Mouse (Mus musculus): Measurements from ENCODE around the gene Mindy4. TPM values are rescaled to one million over a fixed set of nuclear protein-coding genes. Genes with fewer than 3 reads are reported as not detected.

The Mindy4 gene
- total RNA-seq, 2 experiments from 2014 or later = 10.4 to 10.5 TPM

DNA sequence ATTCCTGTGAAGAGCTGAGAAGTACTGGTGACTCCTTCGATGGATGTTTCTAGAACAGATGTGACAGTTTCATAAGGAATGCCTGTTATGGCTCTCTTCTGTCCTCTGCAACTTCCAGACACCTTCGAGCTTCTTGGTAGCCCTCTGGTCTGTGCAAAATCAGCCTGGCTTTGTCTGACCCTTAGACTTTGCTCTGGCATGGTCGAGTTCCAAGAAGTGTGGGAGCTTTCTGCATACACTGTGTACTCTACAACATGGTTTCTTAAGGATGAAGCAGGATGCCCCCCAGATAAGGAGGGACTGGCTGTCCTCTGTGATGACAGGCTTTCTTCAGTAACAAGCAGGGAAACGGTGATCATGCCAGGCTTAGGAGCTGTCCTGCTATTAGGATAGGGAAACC, 125.0 kb downstream of the Mindy4 start:
- no peak for DNase-seq (ENCODE audit: low spot score in 2 of 2)
- intact Hi-C loops (cut with DNase I) = no loop called here

DNA sequence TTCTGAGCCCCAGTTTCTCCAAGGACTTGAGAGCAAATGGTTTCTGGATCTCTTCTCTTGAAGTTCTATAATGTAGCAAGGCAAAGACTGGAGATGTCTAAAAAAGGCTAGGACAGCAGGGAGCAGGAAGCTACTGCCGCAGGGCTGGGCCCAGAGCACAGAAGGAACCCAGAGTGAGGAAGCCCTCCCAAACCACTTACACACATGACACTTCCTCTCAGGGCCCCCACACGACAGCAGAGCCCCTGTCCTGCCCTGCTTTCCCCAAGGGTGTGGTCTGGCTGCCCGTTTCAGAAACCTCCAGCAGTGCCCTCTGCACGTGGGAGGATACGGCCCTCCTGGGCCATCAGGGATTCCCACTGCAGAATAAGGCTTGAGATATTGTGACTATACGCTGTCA, 128.1 kb downstream of the Mindy4 start:
- intact Hi-C loops (cut with DNase I) = no loop called here
- DNase-seq (ENCODE audit: low spot score in 2 of 2) = no peak

DNA sequence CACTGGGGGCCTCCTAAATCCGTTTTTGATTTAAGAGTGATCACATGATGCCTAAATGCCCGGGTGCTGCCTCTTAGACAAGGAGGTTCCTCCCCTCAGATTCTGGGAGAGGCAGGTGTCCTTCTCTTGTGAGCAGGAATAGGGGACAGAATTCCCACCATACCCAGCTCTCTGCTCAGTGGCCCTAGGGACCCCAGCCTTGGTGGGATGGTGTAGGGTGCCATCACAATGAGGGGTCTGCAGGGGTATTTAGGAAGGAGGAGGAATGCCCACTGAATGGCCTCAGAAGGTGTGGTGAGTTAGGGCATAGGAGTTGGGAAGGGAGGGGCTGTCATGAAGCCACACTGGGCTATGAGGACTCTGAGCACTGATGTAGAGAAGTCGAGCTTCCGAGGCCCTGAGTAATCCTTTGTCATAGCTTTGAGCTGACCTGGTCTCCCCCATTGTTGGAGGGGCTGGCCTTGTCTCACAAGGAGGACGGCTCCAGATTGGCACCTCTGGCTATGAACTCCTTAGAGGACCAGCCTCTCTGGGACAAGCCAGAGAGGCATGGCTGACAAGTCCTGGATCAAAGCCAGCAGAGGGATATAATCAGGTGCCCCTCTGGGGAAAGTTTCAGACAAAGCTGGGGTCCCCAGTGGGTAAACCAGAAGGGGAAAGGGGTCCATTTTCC, 129.1 kb downstream of the Mindy4 start:
- intact Hi-C loops (cut with DNase I) = no loop called here
- no peak for DNase-seq (ENCODE audit: low spot score in 2 of 2)

DNA sequence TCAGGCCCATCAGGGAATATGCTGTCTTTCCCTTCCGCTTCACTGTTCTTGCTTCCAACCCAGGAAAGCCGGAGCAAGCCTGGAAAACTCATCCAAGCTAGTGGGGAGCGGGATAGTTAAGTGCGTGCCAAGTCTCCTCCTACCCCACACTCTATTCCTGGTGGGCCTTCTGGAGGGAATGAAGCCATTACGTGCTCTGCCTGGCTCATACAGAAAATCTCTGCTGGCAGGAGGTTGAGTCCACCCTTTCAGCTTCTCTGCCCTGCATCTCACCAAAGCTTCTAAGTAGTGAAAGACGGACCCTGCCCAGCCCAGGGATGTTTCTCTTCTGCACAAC, 129.6 kb downstream of the Mindy4 start:
- no peak for DNase-seq (ENCODE audit: low spot score in 2 of 2)

DNA sequence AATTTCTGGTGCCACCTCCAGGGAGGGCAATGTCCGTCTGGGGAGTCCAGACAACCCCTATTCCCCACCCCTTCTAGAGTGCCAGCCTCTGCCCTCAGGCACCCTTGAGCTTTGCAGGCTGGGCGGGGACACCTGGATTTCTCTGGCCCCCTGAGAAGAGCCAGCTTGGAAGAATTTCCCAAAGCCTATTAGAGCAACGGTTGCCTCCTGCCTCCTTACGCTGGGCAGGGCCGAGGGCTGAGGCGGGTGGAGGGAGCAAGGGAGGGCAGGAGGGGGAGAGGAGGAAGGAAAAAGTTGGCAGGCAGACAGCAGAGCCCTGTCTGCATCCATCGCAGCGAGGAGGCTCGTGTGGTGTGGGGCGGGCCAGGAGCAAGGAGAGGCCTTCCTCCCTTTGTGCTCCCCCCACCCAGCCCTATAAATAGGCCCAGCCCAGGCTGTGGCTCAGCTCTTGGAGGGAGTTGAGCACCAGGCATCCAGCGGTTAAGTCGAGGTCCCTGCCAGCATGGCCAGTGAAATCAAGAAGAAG, 132.9 kb downstream of the Mindy4 start, which contains the start of gene Aqp1:
Gene Aqp1, plus strand, starts transcription at position 444 of the 526 bp plus-strand sequence.
- intact Hi-C loops (cut with DNase I) = no loop called here
- no peak for DNase-seq (ENCODE audit: low spot score in 2 of 2)

More for the DNA sequence above, 129.6 kb downstream of the Mindy4 start:
- intact Hi-C loops (cut with DNase I) = no loop called here

DNA sequence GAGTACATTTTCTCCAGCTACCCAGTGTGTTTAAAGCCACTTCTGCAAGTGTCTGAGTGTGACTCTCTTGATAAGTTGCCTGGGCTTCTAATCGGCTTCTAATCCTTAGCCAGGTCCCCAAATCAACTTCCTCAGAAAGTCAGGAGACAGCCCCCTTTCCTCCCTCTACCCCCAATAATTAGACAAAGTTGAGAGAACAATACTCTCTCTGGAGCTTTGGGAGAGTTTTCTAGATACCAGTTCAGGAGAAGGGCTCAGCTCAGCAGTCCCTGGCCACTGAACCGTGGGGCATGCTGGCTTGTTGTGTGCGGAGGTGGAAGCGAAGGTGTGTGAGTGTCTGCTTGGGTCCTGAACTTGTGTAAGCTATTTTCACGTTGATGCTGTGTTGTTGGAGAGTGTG, 134.1 kb downstream of the Mindy4 start:
- DNase-seq (ENCODE audit: low spot score in 2 of 2) = no peak
- intact Hi-C loops (cut with DNase I) = no loop called here

DNA sequence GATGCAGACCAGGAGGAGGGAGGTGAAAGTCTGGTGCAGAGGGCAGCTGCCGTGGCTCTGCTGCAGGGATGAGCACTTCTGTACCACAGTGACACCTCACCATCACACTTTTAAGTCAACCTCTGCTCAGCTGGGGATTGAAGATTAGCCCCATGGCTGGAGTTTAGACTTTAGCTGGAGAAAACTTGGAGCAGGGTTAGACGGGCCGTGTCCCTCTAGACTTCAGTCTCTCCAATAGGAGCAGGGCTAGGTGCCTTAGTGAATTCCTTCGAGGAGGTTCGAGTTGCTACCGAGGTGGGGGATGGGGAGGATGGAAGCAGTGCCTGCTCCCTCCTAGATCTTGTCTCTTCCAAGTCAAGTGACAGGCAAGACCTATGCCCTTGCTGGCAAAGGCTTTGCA, 134.9 kb downstream of the Mindy4 start:
- no peak for DNase-seq (ENCODE audit: low spot score in 2 of 2)
- intact Hi-C loops (cut with DNase I) = no loop called here

DNA sequence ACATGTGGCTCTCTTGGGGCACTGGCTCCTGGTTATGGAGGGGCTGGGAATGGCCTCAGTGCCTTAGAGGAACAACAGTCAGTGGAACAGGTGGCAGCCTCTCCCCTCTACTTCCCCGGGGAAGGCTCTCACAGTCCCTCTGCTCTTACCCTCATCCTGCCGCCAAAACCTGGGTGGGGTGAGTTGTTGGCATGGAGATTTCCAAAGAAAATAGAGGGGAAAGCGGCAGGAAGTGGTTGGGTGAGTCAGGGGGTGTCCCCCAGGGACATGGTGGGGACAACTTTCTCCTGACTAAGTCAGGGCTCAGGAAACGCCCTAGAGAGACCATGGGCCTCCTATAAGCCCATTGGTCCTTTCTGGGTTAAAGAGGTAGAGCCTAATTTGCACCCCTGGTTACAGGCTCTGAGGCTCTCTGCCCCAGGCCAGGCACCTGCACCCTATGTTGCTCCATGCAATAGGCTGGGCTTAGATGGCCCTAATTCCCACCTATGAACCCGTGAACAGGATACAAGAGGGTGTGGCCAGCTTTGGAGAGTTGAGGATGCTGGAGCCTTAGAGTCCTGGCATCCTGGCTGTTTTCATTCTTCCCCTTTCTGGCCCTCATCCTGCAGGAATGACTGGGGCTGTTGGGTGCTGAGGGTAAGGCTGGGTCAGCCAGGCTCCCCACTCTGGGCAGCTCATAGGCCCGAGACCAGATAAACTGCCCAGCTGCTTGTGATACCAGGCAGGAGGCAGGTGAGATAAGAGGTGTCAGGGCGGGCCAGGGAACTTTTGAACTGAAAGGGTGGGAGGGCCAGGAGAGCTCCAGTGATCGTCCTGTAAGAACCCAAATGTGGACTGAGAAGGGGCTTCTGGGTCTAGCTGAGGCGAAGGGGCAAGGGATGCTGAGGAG, 136.0 kb downstream of the Mindy4 start:
- intact Hi-C loops (cut with DNase I) = no loop called here
- no peak for DNase-seq (ENCODE audit: low spot score in 2 of 2)

DNA sequence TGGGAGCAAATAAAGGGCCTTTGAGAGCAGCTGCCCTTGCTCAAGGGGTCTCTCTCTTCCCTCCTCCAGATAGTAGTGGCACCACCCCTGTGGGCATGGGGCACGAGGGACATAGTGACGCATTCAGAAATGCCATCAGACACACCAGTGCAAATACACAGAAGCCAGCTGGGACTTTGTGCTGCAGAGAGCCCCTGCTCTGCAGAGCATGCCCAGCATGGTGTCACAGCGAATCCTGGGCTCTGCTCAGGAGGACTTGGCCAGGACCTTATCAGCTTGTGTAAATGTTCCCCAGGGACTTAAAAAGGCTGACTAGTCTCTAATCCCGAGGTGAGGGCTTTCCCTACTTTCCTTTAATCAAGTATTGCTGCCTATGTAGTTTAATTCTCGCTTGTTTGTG, 138.5 kb downstream of the Mindy4 start:
- intact Hi-C loops (cut with DNase I) = no loop called here
- no peak for DNase-seq (ENCODE audit: low spot score in 2 of 2)

DNA sequence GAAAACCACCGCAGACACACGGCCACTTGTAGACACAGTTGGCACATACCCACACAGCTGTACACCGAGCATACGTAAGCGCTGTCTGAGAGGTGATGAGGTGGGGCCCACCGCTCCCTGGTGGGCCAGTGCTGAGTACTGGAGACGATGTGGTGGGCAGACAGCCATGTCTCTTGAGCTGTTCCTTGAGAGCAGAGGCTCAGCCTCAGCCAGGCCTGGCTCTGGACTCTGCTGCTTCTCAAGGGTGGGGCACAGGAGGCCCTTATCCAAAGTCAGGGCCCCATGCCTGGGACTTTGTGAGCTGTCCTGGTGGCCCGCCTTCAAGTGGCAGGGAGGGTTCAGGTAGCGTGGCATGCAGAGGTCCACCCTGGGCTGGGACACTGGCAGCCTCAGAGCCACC, 139.1 kb downstream of the Mindy4 start:
- no peak for DNase-seq (ENCODE audit: low spot score in 2 of 2)
- intact Hi-C loops (cut with DNase I) = no loop called here

DNA sequence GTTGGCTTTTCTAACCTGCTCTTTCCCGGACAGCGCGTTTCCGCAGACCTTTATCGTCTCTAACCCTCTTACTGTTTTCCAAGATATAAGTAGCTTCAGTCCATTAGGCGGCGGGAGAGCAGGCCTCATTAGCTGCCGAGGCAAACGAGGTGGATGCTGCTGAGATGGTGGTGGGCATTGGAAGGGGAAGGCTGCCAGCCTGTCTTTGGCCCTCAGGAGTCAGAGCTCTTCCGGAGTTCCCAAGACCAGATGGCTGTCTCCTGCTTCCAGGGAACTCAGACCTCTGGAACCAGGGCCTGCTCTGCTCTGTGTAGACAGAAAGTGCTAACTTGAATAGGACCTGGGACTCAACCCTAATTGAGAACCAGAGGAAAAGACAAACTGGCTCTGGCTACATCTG, 140.3 kb downstream of the Mindy4 start:
- intact Hi-C loops (cut with DNase I) = no loop called here
- DNase-seq (ENCODE audit: low spot score in 2 of 2) = no peak

DNA sequence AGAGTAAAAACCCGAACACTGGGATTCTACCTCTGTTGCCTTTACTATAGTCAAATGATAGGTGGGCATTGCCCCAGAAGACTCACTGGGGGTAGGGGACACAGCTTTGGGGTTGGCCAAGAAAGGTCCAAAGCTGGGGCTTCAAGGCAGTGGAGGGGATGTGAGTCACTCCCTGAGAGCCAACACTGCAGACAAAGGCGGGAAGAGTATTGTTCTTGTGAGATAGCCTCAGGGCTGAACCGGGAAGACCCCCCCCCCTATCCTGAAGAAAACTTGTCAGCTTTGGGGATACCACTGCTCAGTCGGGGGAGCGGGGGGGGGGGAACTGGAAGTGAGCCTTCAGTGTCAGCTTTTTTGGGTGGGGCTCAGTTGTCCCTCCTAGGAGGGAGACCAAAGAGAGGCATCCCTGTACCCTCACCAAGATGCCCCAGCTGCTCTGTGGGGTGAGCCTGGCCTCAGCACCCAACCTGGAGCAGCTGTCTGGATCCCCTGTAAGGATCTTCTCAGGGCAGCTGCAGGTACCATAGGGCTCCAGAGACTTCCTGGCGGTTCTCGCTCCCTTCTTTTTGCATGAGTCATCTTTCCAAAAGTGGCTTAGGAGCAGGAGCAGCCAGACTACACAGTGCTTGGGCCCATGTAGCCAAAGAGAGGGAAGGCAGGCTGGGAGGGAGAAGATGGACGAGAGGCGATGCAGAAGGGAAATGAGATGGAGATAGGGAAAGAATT, 141.3 kb downstream of the Mindy4 start:
- intact Hi-C loops (cut with DNase I) = no loop called here
- DNase-seq (ENCODE audit: low spot score in 2 of 2) = peak in 1 of 2 experiments; percentile 30

DNA sequence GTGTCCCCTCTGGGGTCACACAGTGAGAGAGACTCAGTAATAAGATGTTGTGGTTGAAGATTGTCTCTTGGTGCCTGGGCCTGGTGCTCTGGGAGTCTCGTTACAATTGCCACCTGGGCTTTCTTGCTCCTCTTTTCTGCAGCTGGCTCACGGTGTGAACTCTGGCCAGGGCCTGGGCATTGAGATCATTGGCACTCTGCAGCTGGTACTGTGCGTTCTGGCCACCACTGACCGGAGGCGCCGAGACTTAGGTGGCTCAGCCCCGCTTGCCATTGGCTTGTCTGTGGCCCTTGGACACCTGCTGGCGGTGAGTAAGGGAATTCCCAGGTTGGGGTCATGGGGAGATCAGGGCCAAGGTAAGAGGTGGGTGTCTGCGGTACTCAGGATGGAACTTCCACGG, 142.1 kb downstream of the Mindy4 start:
- intact Hi-C loops (cut with DNase I) = no loop called here
- DNase-seq (ENCODE audit: low spot score in 2 of 2) = no peak

DNA sequence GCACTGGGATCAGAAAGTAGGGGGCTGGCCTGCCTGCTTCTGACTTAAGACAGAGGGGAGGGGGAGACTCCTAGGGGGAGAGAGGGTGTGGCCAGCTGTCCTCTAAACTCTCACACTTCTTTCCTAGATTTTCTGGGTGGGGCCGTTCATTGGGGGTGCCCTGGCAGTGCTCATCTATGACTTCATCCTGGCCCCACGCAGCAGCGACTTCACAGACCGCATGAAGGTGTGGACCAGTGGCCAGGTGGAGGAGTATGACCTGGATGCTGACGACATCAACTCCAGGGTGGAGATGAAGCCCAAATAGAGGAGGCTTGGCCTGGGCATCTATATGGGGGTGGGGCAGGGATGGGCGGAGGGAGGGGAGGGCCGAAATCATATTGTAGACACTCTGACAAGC, 143.3 kb downstream of the Mindy4 start:
- intact Hi-C loops (cut with DNase I) = no loop called here

DNA sequence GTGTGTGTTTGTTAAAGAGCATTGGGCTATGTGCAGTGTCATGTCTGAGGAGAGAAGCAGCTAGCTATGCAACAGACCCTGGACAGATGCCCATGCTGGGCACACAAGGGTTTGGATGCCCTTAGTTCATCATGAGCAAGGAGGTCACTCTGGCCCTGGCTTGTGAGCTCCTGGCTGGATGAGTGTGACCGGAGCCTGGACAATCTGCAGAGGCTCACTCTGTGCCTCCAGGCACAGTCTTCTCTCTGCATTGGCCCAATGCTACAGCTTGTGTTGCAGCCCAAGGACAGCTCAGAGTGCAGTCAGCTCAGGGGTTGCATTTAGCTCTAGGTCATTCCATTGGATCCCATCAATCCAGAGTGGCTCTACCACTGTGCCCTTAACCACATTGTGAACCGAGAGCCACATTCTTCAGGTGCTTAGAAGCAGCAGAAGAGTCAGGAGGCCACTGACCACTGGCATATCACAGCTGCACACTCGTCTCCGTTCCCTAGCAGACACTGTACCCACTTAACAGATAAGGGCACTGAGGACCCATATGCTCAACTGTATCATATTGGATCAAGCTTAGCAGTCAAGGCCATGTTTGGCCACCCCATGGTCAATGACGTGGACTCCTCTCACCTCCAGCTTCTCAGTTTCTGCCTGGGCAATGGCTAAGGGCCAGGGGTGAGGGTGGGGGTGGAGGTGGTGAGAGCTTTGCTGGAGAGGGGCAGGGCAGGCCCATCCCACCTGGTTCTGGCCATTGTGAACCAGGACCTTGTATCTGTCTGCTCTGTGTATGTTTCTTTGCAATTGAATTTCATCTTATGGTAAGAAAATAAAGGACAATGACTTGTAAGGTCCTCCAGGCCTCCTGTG, 144.8 kb downstream of the Mindy4 start:
- DNase-seq (ENCODE audit: low spot score in 2 of 2) = no peak

More for the DNA sequence above, 143.3 kb downstream of the Mindy4 start:
- DNase-seq (ENCODE audit: low spot score in 2 of 2) = no peak

DNA sequence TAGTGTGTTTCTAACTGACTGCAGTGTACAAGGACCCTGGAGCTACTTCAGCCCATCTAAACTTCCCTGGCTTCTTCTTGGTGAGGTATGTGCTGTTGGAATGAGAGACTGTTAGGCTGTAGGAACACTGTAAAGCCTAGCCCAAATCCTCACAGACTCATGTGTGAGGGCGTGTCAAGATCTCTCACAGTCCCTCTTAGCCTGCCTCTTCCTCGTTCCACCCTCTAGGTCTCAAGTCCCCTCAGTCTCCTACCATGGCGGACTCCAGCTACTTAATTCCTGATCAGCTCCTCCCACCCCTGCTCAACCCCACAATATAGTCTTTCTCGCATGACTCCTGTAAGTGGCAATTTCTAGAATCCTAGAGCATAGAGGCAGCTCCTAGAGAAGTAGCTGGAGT, 146.0 kb downstream of the Mindy4 start:
- intact Hi-C loops (cut with DNase I) = no loop called here
- DNase-seq (ENCODE audit: low spot score in 2 of 2) = no peak

More for the DNA sequence above, 144.8 kb downstream of the Mindy4 start:
- intact Hi-C loops (cut with DNase I) = no loop called here

DNA sequence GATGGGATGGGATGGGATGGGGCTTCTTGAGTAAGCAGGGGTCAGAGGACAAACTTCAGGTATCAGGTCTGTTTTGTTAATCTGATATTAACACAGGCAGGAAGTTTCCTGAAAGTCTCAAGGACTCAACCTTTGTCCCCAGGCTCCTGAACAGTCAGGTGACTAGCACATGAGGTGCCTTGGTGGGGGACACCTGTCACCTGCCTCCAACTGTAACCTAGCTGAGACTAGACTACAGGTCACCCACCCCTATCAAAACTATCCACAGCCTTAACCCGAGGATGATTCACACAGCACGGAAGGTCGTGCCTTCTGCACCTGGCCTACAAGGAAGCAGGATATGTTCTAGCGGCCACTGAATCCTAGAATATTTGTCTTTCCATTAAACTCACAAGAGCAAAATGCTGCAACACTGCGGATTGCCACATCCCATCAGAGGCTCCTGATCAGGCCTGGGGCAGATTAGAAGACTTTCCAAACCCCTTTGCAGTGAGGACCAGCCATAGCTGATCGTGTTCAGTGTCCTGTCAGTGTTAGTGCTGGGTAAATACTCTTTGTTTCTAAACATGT, 147.3 kb downstream of the Mindy4 start:
- intact Hi-C loops (cut with DNase I) = no loop called here
- DNase-seq (ENCODE audit: low spot score in 2 of 2) = no peak

DNA sequence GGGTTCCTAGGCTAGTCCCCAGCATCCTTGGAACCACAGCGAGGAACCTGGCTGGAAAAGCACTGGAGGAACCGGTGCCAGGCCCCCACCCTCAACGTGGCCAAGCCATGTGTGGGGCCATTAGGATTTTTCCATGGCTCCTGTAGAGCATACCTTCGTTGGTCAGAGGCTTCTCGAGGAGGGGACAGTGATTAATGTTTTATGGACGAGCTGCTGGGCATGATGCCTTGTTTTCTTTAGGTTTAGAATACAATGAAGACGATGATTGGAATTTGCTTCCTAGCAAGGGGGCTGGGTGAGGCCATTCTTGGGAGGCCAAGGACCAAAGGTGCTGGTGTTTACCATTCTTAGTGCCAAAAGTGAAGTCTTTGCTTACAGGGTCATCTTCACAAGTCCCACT, 148.5 kb downstream of the Mindy4 start:
- intact Hi-C loops (cut with DNase I) = no loop called here
- DNase-seq (ENCODE audit: low spot score in 2 of 2) = no peak

All from left cerebral cortex, postnatal 36 days (tissue).